Mouse (Mus musculus): Measurements from ENCODE around the gene Fstl3.

GRCm38 (mm10) chr10:79768400-79768799, 8.7 kb upstream of the Fstl3 start:
- TF ChIP-seq POLR2AphosphoS5 (IDR thresholded peaks at IDR 0.05; ENCODE audit: insufficient replicate concordance, low read depth, low read length), result no peak
- peak; percentile 93 for TF ChIP-seq CTCF (IDR thresholded peaks at IDR 0.05; ENCODE audit: low read depth, low read length)
